Mouse (Mus musculus): ENCODE measurements around the gene Fndc4. TPM values are rescaled to one million over a fixed set of nuclear protein-coding genes. Genes with fewer than 3 reads are reported as not detected.

Fndc4 gene
- polyA plus RNA-seq, 1 experiment from 2014 or later, result 86.9 TPM

- 89% methylated on average over 20 of the region's 20 CpGs for WGBS
- Histone ChIP-seq H3K4me1 (ENCODE audit: control insufficient read depth, insufficient read depth, low read length) (no peaks in the 10 kb centered on the region), H3K9me3 (ENCODE audit: control insufficient read depth, low read length) (no peaks in the 10 kb centered on the region), H3K27ac (replicated peaks; ENCODE audit: low read depth, low read length) (no peak overlapping the region), H3K27me3 (ENCODE audit: control insufficient read depth, insufficient read depth, low read length) (no peaks in the 10 kb centered on the region), H3K9ac (replicated peaks; ENCODE audit: low read length) (no peak overlapping the region), H3K4me2 (ENCODE audit: low read length) (no peak overlapping the region), H3K4me3 (replicated peaks; ENCODE audit: low read depth, low read length) (no peak overlapping the region), H3K36me3 (ENCODE audit: control insufficient read depth, insufficient read depth, low read length) (peaks cover 81% of the 10 kb centered on the region)
- DNase-seq, result no peak
- ATAC-seq (ENCODE audit: low FRiP score, low TSS enrichment), result no peak
Observed at GRCm38 (mm10) chr5:31279245-31279988, 16.5 kb downstream of the Fndc4 start.

DNA sequence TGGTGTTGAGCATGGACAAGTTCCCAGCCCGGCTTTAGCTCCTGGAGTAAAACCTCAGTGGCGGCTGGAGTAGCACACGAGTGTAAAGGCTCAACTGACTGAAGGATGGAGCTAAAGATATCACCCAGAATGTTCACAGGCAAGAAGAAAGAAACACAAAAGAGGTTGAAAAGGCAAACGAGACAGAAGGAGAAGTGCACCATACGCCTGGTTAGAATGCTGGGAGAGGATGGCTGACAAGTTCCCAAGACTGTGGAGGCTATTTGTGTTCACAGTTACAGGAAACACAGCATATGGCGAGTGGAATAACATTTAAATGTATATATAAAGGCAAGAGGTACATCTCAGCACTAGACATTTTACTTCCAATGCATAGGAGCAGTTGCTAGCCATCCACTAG lies 22.9 kb downstream of the Fndc4 start:
- Histone ChIP-seq H3K4me1 (ENCODE audit: control insufficient read depth, insufficient read depth, low read length) (no peaks in the 10 kb centered on the region), H3K4me3 (replicated peaks; ENCODE audit: low read depth, low read length) (no peak overlapping the region), H3K9me3 (ENCODE audit: control insufficient read depth, low read length) (no peaks in the 10 kb centered on the region), H3K27ac (replicated peaks; ENCODE audit: low read depth, low read length) (no peak overlapping the region), H3K27me3 (ENCODE audit: control insufficient read depth, insufficient read depth, low read length) (no peaks in the 10 kb centered on the region), H3K9ac (replicated peaks; ENCODE audit: low read length) (no peak overlapping the region), H3K4me2 (ENCODE audit: low read length) (no peak overlapping the region), H3K36me3 (ENCODE audit: control insufficient read depth, insufficient read depth, low read length) (peaks cover 63% of the 10 kb centered on the region)
- DNase-seq (no peak), ATAC-seq (ENCODE audit: low FRiP score, low TSS enrichment) (no peak)
- WGBS, result 93% methylated on average over 6 of the region's 6 CpGs

DNA sequence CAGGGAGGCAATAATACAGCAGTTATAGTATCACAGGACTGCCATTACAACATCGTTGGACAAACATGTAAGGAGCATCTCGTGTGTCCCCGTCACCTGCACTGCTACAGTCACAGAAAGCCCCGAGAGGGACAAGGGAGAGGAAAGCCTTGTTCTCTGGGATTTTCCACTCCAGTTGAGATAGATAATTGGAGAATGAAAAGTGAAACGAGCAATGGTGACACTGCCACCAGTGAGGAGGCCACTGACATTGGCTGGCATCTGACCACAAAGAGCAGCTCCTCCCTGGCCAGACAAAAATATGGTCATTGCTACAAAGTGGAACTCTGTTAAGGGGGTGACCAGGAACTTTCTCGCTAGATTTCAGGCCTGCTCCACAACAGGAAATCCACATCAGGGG lies 28.2 kb downstream of the Fndc4 start:
- no peaks in the 10 kb centered on the region for H3K9me3 ChIP-seq (ENCODE audit: control insufficient read depth, low read length)
- H3K4me2 ChIP-seq (ENCODE audit: low read length), result no peak overlapping the region
- WGBS, result 56% methylated on average over 6 of the region's 6 CpGs
- ATAC-seq (ENCODE audit: low FRiP score, low TSS enrichment) (no peak), DNase-seq (no peak)
- no peaks in the 10 kb centered on the region for H3K27me3 ChIP-seq (ENCODE audit: control insufficient read depth, insufficient read depth, low read length)
- H3K4me1 ChIP-seq (ENCODE audit: control insufficient read depth, insufficient read depth, low read length), result no peaks in the 10 kb centered on the region
- no peak overlapping the region for H3K4me3 ChIP-seq (replicated peaks; ENCODE audit: low read depth, low read length)
- H3K9ac ChIP-seq (replicated peaks; ENCODE audit: low read length), result no peak overlapping the region
- no peak overlapping the region for H3K27ac ChIP-seq (replicated peaks; ENCODE audit: low read depth, low read length)
- H3K36me3 ChIP-seq (ENCODE audit: control insufficient read depth, insufficient read depth, low read length), result peaks cover 85% of the 10 kb centered on the region

DNA sequence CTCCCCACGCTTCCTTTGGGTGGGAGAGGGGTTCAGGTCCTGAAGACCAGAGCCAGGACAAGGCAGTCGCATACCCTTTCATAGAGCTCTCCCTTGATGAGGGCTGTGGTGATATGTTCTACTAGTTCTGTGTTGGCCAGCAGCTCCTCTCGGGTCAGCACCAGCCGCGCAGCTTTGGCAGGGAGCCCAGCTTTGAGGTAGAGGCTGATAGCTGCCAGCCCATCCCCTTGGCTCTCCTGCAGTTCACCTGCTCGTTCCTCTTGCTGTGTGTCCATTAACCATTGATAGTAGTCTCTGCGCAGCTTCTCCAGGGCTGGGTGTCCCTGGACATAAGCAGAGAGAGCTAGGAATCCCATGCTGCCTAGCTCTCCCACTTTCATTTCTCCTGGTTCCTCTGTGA lies 29.8 kb downstream of the Fndc4 start:
- Histone ChIP-seq H3K36me3 (ENCODE audit: control insufficient read depth, insufficient read depth, low read length) (peaks cover 89% of the 10 kb centered on the region), H3K4me3 (replicated peaks; ENCODE audit: low read depth, low read length) (no peak overlapping the region)
- 89% methylated on average over 7 of the region's 7 CpGs for WGBS

GRCm38 (mm10) chr5:31257616-31258015 lies 38.3 kb downstream of the Fndc4 start:
- 88% methylated on average over 11 of the region's 11 CpGs for WGBS
- Histone ChIP-seq H3K4me3 (replicated peaks; ENCODE audit: low read depth, low read length) (no peak overlapping the region), H3K4me1 (ENCODE audit: control insufficient read depth, insufficient read depth, low read length) (no peaks in the 10 kb centered on the region), H3K4me2 (ENCODE audit: low read length) (no peak overlapping the region), H3K9me3 (ENCODE audit: control insufficient read depth, low read length) (no peaks in the 10 kb centered on the region), H3K27me3 (ENCODE audit: control insufficient read depth, insufficient read depth, low read length) (no peaks in the 10 kb centered on the region), H3K27ac (replicated peaks; ENCODE audit: low read depth, low read length) (no peak overlapping the region), H3K9ac (replicated peaks; ENCODE audit: low read length) (no peak overlapping the region), H3K36me3 (ENCODE audit: control insufficient read depth, insufficient read depth, low read length) (peaks cover 86% of the 10 kb centered on the region)
- ATAC-seq (ENCODE audit: low FRiP score, low TSS enrichment) (no peak), DNase-seq (no peak)

More for the DNA sequence above, 29.8 kb downstream of the Fndc4 start:
- no peak for ATAC-seq (ENCODE audit: low FRiP score, low TSS enrichment)
- Histone ChIP-seq H3K27me3 (ENCODE audit: control insufficient read depth, insufficient read depth, low read length) (no peaks in the 10 kb centered on the region), H3K9me3 (ENCODE audit: control insufficient read depth, low read length) (no peaks in the 10 kb centered on the region), H3K4me1 (ENCODE audit: control insufficient read depth, insufficient read depth, low read length) (no peaks in the 10 kb centered on the region), H3K9ac (replicated peaks; ENCODE audit: low read length) (no peak overlapping the region), H3K4me2 (ENCODE audit: low read length) (no peak overlapping the region), H3K27ac (replicated peaks; ENCODE audit: low read depth, low read length) (no peak overlapping the region)
- DNase-seq, result no peak

- 85% methylated on average over 2 of the region's 2 CpGs for WGBS
Observed at GRCm38 (mm10) chr5:31255971-31256370, 39.9 kb downstream of the Fndc4 start.

GRCm38 (mm10) chr5:31255381-31255780 lies 40.5 kb downstream of the Fndc4 start:
- no peak for DNase-seq
- Histone ChIP-seq H3K36me3 (ENCODE audit: control insufficient read depth, insufficient read depth, low read length) (peaks cover 86% of the 10 kb centered on the region), H3K4me3 (replicated peaks; ENCODE audit: low read depth, low read length) (no peak overlapping the region), H3K4me2 (ENCODE audit: low read length) (no peak overlapping the region), H3K9ac (replicated peaks; ENCODE audit: low read length) (no peak overlapping the region), H3K27ac (replicated peaks; ENCODE audit: low read depth, low read length) (no peak overlapping the region), H3K9me3 (ENCODE audit: control insufficient read depth, low read length) (no peaks in the 10 kb centered on the region), H3K27me3 (ENCODE audit: control insufficient read depth, insufficient read depth, low read length) (no peaks in the 10 kb centered on the region), H3K4me1 (ENCODE audit: control insufficient read depth, insufficient read depth, low read length) (0 out of 2 replicates have a peak, but pooled peaks cover 5% of the 10 kb centered on the region)
- WGBS, result 94% methylated on average over 2 of the region's 2 CpGs
- ATAC-seq (ENCODE audit: low FRiP score, low TSS enrichment), result no peak

More at GRCm38 (mm10) chr5:31255971-31256370, 39.9 kb downstream of the Fndc4 start:
- H3K4me2 ChIP-seq (ENCODE audit: low read length), result no peak overlapping the region
- no peak for DNase-seq
- ATAC-seq (ENCODE audit: low FRiP score, low TSS enrichment), result no peak
- H3K9ac ChIP-seq (replicated peaks; ENCODE audit: low read length), result no peak overlapping the region
- 0 out of 2 replicates have a peak, but pooled peaks cover 5% of the 10 kb centered on the region for H3K4me1 ChIP-seq (ENCODE audit: control insufficient read depth, insufficient read depth, low read length)
- no peak overlapping the region for H3K27ac ChIP-seq (replicated peaks; ENCODE audit: low read depth, low read length)
- no peaks in the 10 kb centered on the region for H3K27me3 ChIP-seq (ENCODE audit: control insufficient read depth, insufficient read depth, low read length)
- no peak overlapping the region for H3K4me3 ChIP-seq (replicated peaks; ENCODE audit: low read depth, low read length)
- peaks cover 86% of the 10 kb centered on the region for H3K36me3 ChIP-seq (ENCODE audit: control insufficient read depth, insufficient read depth, low read length)
- H3K9me3 ChIP-seq (ENCODE audit: control insufficient read depth, low read length), result no peaks in the 10 kb centered on the region

GRCm38 (mm10) chr5:31254901-31255300 lies 41.0 kb downstream of the Fndc4 start:
- no peaks in the 10 kb centered on the region for H3K27me3 ChIP-seq (ENCODE audit: control insufficient read depth, insufficient read depth, low read length)
- ATAC-seq (ENCODE audit: low FRiP score, low TSS enrichment) (no peak), DNase-seq (no peak)
- H3K9ac ChIP-seq (replicated peaks; ENCODE audit: low read length), result no peak overlapping the region
- H3K4me2 ChIP-seq (ENCODE audit: low read length), result no peak overlapping the region
- no peak overlapping the region for H3K4me3 ChIP-seq (replicated peaks; ENCODE audit: low read depth, low read length)
- H3K27ac ChIP-seq (replicated peaks; ENCODE audit: low read depth, low read length), result no peak overlapping the region
- H3K36me3 ChIP-seq (ENCODE audit: control insufficient read depth, insufficient read depth, low read length), result peaks cover 86% of the 10 kb centered on the region
- H3K4me1 ChIP-seq (ENCODE audit: control insufficient read depth, insufficient read depth, low read length), result 0 out of 2 replicates have a peak, but pooled peaks cover 5% of the 10 kb centered on the region
- whole genome bisulfite sequencing, result 86% methylated on average over 8 of the region's 8 CpGs
- H3K9me3 ChIP-seq (ENCODE audit: control insufficient read depth, low read length), result no peaks in the 10 kb centered on the region

DNA sequence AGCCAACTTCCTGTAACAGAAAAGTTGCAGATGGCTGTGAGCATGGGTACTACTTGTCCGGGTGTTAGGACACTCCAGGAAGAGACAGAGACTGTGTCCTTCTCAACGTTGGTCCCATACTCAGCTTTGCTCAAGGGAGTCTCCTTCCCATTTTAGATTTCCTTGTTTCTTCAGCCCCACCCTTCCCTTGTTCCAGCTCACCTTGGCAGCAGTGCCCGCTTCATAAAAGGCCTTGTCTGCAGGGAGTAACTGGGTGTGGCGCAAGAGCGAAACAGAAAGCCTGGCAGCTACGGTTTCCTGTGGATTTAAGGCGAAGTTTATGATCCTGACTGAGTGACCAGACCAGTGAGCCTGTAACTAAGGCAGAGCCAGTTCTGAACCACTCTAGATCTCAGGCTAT lies 41.4 kb downstream of the Fndc4 start:
- Histone ChIP-seq H3K27ac (replicated peaks; ENCODE audit: low read depth, low read length) (no peak overlapping the region), H3K4me3 (replicated peaks; ENCODE audit: low read depth, low read length) (no peak overlapping the region), H3K4me1 (ENCODE audit: control insufficient read depth, insufficient read depth, low read length) (0 out of 2 replicates have a peak, but pooled peaks cover 5% of the 10 kb centered on the region), H3K36me3 (ENCODE audit: control insufficient read depth, insufficient read depth, low read length) (peaks cover 86% of the 10 kb centered on the region), H3K9me3 (ENCODE audit: control insufficient read depth, low read length) (no peaks in the 10 kb centered on the region), H3K27me3 (ENCODE audit: control insufficient read depth, insufficient read depth, low read length) (no peaks in the 10 kb centered on the region), H3K9ac (replicated peaks; ENCODE audit: low read length) (no peak overlapping the region), H3K4me2 (ENCODE audit: low read length) (no peak overlapping the region)
- no peak for DNase-seq
- 88% methylated on average over 7 of the region's 7 CpGs for WGBS
- no peak for ATAC-seq (ENCODE audit: low FRiP score, low TSS enrichment)
